Mouse (Mus musculus): ENCODE results near the gene Olfr985.

- TF ChIP-seq POLR2A (IDR thresholded peaks at IDR 0.05; ENCODE audit: insufficient read depth, low read length) (no peak), CTCF (IDR thresholded peaks at IDR 0.05; ENCODE audit: low read depth, low read length) (no peak), EP300 (IDR thresholded peaks at IDR 0.05; ENCODE audit: insufficient read depth, low read depth, low read length) (no peak)
These were observed 13.2 kb downstream of the Olfr985 start for GRCm38 (mm10) chr9:40116645-40117286.

All from ES-Bruce4 (cell line).